Mouse (Mus musculus) layer of hippocampus, postnatal 10 days (tissue): ENCODE data around the gene Tmem30c. TPM values are rescaled to one million over a fixed set of nuclear protein-coding genes. Genes with fewer than 3 reads are reported as not detected.
A peak's percentile ranks its signal among the peaks of the same experiment; 100 is the strongest.

Experiments used
- DNase-seq, 2 experiments: peaks; one replicate each; pipeline ENCODE4 v3.0.0; 2021; ENCODE audit warnings: low spot score in 2 of 2
- total RNA-seq, 2 experiments: library from RNA; stranded (reverse); gene quantifications; 2 replicates each; pipeline ENCODE4 v1.2.3; 2021

Tmem30c gene
- total RNA-seq, 2 experiments from 2014 or later: 0.11 to 0.53 TPM

DNA sequence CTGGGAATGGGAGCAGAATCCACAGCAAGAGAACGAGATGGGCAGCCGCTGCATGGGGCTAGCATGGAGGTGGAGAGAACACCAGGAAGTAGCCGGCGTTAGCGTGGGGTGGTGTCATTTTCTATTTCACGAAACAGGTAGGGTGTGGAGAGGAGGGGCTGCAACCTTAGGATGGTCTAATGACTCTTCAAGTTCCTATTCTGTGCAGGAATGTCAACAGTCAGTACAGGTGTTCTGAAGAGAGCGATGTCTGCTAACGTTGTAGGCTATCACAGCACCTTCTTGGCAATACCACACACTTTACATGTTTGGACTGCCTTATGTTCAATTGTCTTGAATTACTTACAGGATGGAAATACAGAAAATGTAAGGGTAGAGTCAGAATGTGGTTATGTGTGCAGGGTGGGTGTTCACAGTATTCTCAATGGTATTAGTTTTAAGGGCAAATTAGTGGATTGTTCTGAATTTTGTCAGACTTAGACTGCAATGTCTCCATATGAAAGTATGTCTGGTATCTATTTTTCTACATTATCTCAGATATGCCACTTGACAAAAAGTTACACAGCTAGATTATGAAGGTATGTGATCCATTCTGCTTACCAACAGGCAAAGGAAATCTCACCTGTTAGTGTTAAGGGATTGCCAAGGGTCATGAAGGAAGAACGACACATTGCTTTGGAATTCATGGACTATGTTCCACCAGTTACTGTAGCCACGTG, 2.7 kb upstream of the Tmem30c start:
- no peak for DNase-seq

GRCm38 (mm10) chr16:57292296-57292695, 369 bp downstream of the Tmem30c start:
- DNase-seq: no peak

GRCm38 (mm10) chr16:57291696-57292095, 969 bp downstream of the Tmem30c start:
- no peak for DNase-seq

DNA sequence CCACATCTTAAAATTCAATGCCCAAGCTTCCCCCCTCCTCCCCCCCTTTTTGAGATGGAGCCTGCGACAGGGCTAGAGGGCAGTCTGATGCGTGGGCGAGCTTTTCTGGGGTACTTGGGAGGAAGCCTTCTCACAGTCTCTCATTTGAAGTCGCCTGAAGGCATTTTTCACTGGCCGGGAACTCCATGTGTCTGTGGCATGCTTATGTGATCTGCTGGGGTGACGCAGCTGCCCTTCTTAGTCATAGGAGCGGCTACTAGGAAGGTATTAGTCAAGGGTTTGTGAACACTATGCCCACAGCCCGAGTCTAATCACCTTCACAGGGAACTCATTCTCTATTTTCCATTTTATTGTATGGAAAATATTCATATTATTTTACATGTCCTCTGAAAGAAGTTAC, 11.2 kb downstream of the Tmem30c start:
- DNase-seq: no peak

- no peak for DNase-seq
These were observed 12.1 kb downstream of the Tmem30c start for GRCm38 (mm10) chr16:57280221-57281217.

DNA sequence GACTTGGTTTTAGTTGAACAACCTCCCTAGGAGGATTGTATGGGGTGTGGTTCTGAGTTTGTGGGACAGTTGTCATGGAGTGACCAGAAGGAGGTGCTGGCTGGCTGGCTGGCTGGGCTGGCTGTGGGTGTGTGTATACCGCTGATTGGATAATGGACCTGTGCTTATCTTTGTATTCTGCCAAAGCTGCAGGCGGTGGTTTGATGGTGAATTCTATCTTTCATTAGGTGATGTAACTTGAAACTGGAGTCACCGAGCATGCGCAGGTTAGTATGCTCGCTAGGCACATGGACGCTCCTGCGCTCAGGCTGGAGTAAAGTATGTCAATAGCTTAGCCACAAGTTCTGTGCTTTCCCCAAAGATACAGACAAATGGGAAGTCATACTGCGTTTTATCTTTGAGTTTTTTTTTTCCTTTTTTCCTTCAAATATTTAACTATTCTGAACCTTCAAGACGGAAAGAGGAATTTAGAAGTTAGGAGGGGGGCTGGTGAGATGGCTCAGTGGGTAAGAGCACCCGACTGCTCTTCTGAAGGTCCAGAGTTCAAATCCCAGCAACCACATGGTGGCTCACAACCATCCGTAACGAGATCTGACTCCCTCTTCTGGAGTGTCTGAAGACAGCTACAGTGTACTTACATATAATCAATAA, 13.6 kb downstream of the Tmem30c start:
- no peak for DNase-seq

DNA sequence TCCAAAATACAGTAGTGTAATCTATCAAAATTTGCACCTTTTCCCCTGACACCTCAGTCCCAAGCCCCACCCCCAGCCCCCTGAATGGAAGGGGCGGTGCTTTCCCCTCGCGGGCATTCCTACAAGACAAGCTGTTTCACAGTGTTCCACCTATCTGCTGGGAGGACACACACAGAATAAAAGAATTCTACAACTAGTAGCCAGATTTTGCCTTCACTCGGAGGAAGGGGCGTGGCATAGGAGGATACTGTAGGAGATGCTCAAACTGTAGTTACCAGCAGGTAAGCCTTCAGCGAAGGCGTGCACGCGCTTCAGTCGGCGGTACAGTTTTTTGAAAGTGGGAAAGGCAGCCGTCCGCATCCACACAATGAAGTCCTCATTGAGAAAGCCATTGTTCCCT, 22.9 kb downstream of the Tmem30c start:
- no peak for DNase-seq

DNA sequence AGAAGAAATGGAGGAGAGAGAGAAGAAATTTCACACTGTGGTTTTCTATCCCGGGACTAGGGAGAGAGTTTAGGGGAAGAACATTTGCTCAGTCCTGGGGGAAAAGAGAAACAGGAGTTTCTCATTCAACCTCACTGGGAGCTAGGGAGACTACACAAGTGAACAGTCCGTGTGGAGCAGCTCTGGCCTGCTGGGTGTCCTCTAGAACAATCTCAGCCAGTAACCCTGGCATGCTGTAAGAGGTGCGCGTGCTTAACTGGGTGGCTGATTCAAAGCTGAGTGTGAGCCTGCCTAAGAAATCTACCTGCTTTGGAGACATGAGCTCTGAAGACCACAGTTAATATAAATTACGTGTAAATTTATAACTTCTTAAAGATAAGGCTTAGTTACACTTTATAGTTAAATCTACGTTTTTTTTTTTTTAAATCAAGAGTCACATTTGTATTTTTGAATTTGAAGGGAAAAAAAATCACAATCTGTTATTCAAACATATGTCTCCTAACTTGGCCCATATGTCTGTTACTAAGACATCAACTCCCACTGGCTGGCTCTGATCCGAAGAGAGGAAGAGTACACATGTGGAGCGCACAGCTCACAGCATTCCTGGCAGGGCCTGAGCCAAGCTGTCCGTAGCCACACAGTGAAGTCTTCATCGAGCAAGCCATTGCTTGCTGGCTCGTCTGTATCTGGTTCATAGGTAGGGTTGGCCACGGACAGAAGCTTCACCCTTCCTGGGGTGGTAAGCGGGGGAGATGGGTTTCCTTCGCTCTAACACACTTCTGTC, 24.4 kb downstream of the Tmem30c start:
- peak; percentile 36 to 42 for DNase-seq

GRCm38 (mm10) chr16:57267068-57267467, 25.6 kb downstream of the Tmem30c start:
- DNase-seq: no peak

DNA sequence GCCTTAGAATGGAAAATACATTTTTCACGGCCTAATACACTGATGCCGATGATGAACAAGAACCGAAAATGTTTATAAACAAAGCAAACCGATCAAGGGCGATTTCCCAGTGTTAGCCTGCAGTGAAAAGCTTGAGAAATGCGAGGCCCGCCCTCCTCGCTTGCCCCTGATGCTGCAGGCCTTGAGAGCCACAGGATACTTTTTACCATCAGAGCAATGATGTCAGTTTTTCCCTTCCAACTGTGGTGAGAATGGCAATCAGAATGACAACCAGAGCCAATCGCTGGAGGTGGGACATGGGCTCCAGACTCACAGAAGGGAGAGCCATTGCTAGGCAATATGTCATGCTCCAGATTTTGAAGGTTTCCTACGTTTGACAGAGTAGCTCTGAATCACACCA, 32.5 kb downstream of the Tmem30c start:
- DNase-seq: no peak

GRCm38 (mm10) chr16:57259356-57260083, 33.1 kb downstream of the Tmem30c start:
- DNase-seq: no peak

GRCm38 (mm10) chr16:57251589-57252421, 40.9 kb downstream of the Tmem30c start:
- DNase-seq: no peak

DNA sequence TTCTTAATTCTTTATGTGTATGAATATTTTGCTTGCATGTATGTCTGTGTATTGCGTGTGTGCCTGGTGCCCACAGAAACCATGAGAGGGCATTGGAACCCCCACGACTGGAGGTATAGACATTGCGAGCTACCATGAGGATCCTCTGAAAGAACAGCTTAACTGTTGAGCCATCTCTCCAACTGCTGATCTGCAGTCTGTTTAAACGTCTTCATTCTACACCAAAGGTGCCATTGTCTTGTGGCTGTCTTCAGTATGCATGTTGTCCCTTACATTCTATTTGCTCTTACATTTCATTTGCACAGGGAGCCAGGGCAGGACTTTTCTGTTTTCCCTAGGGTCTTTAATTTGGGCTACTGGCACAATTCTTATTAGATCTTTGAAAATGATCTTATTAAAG, 41.7 kb downstream of the Tmem30c start:
- no peak for DNase-seq

GRCm38 (mm10) chr16:57247464-57247863, 45.2 kb downstream of the Tmem30c start:
- no peak for DNase-seq

- DNase-seq: no peak
These were observed 46.1 kb downstream of the Tmem30c start for GRCm38 (mm10) chr16:57246596-57246995.

DNA sequence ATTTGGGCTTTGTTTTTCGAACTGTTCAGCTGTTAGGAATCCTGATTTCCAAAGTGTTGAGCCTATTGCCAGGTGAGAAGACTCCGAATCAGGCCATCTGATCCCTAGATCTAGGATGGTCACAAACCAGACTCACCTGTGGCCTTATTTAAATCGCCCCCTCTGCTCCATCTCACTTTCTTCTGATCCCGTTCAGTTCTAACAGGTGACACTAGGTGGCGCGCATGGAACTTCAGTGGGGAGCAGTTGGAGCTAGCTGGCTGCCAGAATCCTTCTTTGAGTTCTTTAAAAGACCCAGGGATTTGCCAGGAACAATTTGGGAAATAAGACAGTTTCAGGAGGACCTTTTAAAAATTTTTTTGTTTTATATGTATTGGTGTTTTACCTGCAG, 48.8 kb downstream of the Tmem30c start:
- DNase-seq: peak; percentile 86 to 90

DNA sequence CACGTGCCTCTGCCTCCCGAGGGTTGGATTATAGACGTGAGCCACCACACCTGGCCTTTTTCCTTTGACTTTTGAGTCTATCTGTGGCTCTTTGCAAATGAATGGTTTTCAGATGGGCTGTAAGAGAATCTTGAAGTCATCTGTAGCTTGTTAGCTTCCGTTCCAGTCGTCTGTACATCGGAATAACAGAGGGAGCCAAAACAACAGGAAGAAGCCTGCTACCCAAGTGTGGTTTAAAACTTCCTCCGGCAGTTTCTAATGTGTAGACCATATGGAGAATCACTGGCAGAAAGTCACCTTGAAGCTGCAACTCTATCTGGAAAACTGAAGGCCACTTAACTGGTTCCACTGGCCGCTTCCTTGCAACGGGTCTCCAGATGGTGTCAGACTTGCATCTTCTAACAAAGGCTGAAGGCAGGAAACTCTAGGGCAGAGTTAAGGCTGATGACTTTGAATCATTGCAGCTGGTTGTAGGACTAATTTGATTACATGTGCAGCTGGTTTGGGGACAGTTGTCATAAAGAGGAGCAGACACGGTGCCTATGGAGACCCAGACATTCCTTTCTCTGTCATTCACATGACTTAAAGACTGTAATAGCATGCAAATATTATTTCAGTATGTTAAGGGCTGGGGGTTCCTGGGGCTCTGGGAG, 49.3 kb downstream of the Tmem30c start:
- no peak for DNase-seq

GRCm38 (mm10) chr16:57242857-57243204, 49.8 kb downstream of the Tmem30c start:
- no peak for DNase-seq
